Mouse (Mus musculus) urinary bladder, postnatal 36 days (tissue): ENCODE measurements at regions not wholly inside any gene's neighbourhood (a gene's known extent, or its start where the extent isn't known, plus 50 kb on each side); places are given as distances from the start of the nearest gene placed in this dataset.

Experiments
- DNase-seq, 2 experiments: peaks; one replicate each; pipeline ENCODE4 v3.0.0; 2022; ENCODE audit warnings: low spot score in 2 of 2, mixed read lengths in 1 of 2

GRCm38 (mm10) chr2:48407876-48408275 is 406.0 kb upstream of the Acvr2a start:
- DNase-seq = no peak

DNA sequence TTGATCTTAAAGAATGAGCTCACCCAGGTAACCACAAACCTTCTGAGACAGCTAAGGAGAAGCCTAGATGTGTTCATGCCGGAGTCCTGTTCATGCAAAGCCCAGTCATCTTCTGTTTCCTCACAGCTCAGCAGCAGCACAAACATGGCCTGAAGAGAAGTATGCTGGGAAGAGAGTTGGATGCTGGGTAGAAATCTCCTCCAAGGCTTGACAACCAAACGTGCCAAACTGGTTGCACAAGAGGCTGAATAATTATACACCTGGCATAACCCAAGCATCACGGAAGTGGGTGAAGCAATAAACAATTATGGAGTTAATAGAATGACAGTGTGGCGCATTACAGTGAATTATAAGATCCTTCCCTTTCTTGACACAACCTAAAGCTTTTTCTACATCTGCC is 404.0 kb upstream of the Acvr2a start:
- no peak for DNase-seq

DNA sequence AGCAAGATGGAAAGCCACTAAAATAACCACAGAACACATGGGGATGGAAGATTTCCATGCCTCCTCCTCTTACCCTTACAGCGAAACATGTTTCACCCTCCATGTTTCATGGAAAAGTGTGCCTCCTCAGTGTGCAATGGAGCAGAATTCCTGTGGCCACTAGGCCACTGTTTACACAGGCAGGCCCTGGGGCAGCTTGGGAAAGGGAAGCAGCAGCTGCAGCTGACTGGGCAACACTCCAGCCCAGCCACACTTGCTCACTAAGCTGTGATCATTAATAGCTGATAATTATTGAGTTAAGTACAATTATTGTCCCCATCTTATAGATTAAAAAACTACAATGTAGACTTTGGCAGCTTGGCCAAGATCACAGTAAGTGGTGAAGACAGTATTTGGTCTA is 402.5 kb upstream of the Acvr2a start:
- no peak for DNase-seq

DNA sequence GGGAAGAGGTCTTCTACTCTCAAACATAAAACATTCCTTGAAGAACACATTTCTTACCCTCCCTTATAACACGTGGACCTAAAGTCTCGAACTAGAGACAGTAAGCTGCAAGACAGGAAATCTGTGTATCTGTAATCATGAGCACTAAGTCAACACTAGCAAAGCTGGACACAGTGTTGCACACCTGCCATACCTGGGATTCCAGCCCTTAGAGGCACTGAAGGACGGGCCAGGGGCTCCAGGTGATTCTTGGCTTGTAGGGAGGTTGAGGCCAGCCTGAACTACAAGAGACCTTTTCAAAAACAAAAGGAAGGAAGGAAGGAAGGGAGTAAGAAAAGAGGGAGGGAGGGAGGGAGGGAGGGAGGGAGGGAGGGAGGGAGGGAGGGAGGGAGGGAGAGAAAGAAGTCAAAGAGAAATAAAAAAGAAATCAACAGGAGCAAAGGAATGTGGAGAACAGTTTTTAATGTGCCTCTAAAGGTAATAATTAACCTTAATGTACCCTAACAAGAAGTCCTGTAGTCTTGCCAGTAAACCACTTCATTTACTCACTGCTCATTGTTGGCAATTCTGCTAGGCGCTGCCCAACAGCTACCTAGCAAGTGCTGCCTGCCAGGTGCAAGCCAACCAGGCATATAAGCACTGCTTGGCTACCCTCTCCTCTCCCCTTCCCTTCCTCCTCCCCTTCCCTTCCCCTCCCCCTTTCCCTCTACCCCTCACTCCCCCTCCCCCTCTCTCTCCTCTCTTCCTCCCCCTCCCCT is 401.0 kb upstream of the Acvr2a start:
- DNase-seq = no peak

DNA sequence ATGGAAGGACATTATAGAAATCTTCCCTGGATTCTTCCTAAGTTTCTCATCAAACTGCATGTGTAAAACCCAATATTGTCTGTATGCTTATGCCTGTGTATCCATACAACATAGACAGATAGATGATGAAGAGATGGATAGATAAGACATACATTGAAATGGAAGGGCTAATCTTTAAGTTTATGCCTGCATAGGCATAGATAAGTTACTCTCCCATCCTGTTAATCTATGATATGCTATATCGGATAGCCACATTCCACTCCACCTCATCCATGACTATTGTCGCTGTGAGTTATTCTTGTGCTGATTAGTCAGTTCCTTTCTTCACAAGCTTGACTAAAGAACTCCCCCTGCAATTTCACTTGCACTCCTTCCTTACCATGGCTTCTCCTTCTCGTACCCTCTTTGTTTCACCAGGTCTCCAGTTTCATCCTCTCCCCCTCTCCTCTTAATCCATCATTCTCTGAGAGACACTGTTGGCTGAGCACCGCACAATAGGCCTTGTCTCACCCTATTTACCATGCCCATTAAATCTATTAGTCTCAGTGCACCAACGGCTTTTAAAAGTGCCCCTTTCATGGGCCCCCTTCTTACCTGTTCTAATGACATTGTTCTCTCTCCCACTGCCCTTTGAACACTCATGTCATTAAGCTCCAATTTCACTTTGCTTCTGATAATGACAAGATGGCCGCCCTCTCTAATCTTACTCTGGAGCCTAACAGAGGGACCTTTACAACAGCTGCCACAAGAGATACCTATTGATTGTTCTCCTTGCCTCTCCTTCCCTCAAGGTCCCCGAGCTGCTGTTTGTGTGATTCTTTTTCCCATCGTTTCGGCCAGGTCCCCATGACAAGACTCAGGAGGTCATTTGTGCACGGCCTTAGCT is 399.1 kb upstream of the Acvr2a start:
- DNase-seq = no peak

GRCm38 (mm10) chr2:48416207-48416750 is 397.6 kb upstream of the Acvr2a start:
- no peak for DNase-seq

DNA sequence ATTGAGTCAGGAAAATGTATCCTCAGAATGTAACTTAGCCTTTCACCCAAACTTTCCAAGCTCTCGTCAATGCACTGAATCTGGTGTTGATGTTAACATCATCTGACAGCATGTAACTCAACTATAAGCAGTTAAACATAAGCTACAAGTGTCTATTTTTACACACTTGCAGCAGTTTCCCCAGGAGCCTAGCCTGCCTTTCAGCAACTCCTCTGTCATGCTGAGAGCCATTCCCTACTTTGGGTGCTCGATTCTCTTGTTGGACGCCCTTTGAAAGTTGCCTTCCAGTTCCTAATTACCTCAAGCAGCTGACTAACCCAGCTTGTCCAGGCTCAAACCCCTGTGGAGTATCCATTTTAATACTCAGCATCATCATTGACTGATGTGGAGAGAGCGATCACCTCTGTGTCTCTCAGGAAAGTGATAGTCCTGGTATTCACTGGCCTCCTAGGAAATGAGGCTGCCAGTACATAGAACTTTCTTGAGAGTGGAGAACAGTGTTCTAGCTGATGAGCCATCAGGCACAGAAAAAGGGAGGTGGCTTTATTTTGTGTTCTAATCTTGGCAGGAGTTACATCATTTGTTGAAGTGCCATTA is 396.8 kb upstream of the Acvr2a start:
- no peak for DNase-seq

DNA sequence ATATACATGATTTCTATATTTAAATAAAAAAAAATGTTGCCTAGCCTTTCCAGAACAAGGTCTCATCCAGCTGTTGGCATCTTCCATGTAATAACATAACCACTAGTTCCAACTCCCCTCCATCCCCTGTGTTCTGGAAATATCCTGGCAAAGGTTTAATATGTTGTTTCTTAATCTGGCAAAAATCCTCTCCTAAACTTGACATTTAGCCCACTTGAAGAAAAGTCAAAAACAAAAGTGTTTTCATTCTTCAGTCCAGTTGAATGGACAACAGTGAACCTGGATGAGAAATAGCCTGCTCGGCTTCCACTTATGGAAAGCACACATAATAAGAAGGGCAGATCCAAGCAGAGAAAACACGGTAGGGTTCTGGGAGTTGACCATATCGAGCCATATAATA is 393.1 kb upstream of the Acvr2a start:
- no peak for DNase-seq

- DNase-seq = no peak
Observed at GRCm38 (mm10) chr2:48423861-48424442, 390.0 kb upstream of the Acvr2a start.

DNA sequence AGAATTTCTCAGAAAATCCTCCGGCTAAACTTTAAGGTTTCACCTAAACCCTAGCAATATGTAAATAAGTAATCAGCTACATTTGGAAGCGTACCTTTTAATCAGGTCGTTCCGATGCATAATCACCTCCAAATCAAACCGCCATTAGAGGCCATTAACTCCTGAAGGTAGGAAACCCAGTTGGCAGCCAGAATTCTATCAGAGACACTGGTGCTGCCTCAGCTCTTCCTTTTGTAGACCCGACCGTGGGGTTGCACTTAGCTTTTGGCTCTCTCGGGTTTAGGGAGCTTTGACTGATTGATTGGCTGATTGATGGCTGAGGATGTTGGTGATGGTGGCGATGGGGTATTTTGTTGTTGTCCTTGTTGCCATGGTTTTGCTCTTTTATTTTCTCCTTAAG is 389.3 kb upstream of the Acvr2a start:
- DNase-seq = no peak

- DNase-seq = no peak
Observed at GRCm38 (mm10) chr2:48425200-48426090, 388.5 kb upstream of the Acvr2a start.

DNA sequence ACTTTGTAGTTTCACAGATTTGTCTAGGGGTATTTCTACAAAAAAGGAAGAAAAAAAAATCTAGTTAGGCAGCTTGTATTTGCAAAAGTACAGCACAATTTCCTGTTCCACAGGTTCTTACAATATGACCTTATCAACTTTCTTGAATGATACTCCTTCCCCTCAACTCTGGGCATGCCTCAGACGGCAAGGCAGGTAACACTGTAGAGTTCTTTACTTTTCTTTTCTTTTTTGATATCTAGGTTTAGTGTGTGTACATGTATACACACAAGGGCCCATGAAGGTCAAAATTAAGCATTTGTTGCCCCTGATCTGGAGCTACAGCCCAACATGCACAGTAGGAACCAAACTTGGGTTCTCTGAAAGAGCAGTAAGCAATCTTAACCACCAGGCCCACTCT is 381.4 kb upstream of the Acvr2a start:
- no peak for DNase-seq

GRCm38 (mm10) chr2:48441296-48441990 is 372.5 kb upstream of the Acvr2a start:
- peak; percentile 46 to 52 for DNase-seq

- peak; percentile 37 to 51 for DNase-seq
Observed at GRCm38 (mm10) chr2:48441991-48442544, 371.8 kb upstream of the Acvr2a start.

GRCm38 (mm10) chr2:48445898-48446604 is 367.9 kb upstream of the Acvr2a start:
- no peak for DNase-seq

DNA sequence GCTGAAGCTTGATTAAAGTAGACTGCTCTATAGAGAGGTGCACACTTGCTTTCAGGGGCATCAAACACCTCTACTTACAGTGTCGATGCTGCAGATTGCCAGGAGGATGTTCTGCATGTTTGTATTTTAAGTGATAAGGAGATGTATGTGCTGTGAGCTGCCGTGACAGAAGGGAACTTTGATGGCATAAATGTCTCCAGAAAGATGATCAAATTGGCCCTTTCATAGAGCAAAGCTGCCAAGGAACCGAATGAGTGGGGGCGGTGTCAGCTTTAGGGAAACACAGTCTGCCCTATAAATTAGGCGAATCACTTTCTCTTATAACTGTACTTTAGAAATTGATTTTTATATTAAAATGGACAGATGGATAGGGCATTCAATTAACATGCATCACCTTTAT is 367.3 kb upstream of the Acvr2a start:
- DNase-seq = no peak

DNA sequence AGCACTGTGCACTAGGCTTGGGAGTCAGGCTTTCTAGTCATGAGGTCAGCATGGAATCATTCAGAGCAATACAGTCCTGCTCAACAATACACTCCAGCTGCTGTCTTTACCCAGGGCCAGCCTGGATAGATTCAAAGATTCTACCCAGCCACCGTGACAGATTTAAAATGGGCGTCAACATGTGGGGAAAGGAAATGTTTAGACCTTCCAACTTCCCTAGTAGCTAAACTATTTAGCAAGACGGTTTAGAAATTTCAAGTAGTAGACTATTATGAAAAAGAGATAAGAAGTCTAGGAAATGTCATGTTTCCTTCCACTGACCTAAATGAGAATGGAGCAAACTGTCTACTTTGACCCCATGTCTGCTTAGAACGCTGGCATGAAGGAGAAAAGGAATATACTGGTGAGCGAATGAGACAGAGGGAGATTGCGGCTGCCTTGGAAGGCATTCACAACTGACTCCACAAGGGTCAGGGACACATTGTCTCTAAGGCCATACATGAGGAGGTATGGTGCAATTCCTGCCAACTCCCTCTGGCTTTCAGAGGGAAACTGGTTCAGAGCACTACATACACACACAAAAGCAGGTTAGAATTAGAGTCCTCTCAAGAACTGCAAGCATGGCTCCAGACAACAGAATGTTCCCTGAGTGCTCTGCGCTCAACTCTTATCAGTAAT is 364.6 kb upstream of the Acvr2a start:
- no peak for DNase-seq
